Mouse (Mus musculus) lung, adult 2 months (tissue): ENCODE data around the gene Tmem102.

ENCODE experiments used
- CTCF ChIP-seq: fragments of 200-500 bp; IDR thresholded peaks from 2 replicates; pipeline ENCODE4 v1.5.1; 2011; ENCODE audit warnings: mild to moderate bottlenecking, low read length, control low read depth; ENCODE audit not compliant: insufficient read depth
- POLR2A ChIP-seq: fragments of 200-500 bp; IDR thresholded peaks from 2 replicates; pipeline ENCODE4 v1.6.1; 2011; ENCODE audit warnings: low read depth, mild to moderate bottlenecking, control low read depth, low read length, borderline replicate concordance; ENCODE audit errors: extremely low read depth

DNA sequence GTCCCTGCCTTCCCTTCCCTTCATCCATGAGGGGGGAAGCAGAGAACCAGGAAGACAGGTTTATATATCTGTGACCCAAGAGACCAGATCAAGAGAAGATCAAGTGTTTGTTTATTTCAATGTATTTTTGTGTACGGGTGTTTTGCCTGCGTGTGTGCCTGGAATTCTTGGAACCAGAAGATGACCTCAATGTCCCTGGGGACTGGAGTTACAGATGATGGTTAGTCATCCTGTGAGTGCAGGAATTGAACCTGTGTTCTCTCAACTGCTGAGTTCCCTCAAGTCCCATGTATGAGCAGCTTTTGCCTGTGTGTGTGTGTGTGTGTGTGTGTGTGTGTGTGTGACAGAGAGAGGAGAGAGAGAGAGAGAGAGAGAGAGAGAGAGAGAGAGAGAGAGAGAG, 2.2 kb upstream of the Tmem102 start:
- TF ChIP-seq POLR2A (no peak), CTCF (no peak)
